Comparison of ENCODE assay signal across 9 mouse cellular contexts in the genomic region with DNA sequence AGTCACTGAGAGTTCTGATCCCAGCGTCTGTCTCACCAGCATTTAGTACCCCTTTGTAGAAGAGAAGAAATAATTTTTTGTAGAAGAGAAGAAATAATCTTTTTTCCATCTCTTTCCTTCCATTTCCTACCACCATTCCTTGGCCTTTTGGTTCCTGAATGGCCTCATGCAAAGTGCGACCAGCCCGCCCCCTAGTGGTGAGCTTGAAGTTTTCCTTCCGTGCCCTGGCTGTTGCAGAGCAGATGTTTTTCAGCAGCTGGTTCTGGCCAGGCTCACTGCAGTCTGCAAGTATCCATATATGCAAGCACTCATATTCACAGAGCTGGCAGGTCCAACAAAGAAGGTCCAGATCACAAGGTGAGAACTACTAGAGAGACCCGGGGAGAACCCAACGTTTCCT. TPM values are rescaled to one million over a fixed set of nuclear protein-coding genes. Genes with fewer than 3 reads are reported as not detected.
DNase-seq lines count a peak whose midpoint lies in the region; ATAC-seq and TF ChIP-seq lines count a peak whose summit lies in the region.
"Had no signal": no experiment of that assay in that cellular context is flagged by ENCODE, and none has a peak within 500 bp of the region (broad histone marks: within the 10 kb centered on the region; RNA-seq: fewer than 3 reads in every experiment).

No protein-coding gene starts in this region.

- 27% methylated on average over 6 of the region's 6 CpGs for WGBS in neural tube, embryonic 11.5 days

- no peaks in the 10 kb centered on the region for H3K9me3 ChIP-seq in neural tube, embryonic 11.5 days (ENCODE audit: control insufficient read depth, low read length)
- H3K9me3 ChIP-seq: stomach, embryonic 15.5 days had no signal

- peak; percentile 75 for TF ChIP-seq CTCF in embryonic fibroblast, embryonic 13.5 days (IDR thresholded peaks at IDR 0.05; ENCODE audit: borderline replicate concordance, insufficient read depth, low read length)

- H3K27me3 ChIP-seq in neural tube, embryonic 11.5 days (ENCODE audit: control insufficient read depth, insufficient read depth, low read length): no peaks in the 10 kb centered on the region
- H3K27me3 ChIP-seq: stomach, embryonic 15.5 days had no signal

- H3K27ac ChIP-seq in embryonic fibroblast, embryonic 13.5 days (ENCODE audit: insufficient read depth, low read length): no peak overlapping the region
- no peak overlapping the region for H3K27ac ChIP-seq in neural tube, embryonic 11.5 days (ENCODE audit: low read depth, low read length)
- H3K27ac ChIP-seq: stomach, embryonic 15.5 days had no signal

- peak; percentile 11 to 50 for DNase-seq in cerebellum, postnatal 25 days
- DNase-seq in right cerebral cortex, postnatal 14 days: peak; percentile 40
- DNase-seq in right cerebral cortex, postnatal 25 days: no peak
- peak; percentile 43 to 83 for DNase-seq in kidney, postnatal 36 days
- peak; percentile 53 for DNase-seq in neural tube, embryonic 11.5 days (ENCODE audit: low spot score)

- no peak overlapping the region for H3K4me2 ChIP-seq in neural tube, embryonic 11.5 days (ENCODE audit: low read depth)
- H3K4me2 ChIP-seq: stomach, embryonic 15.5 days had no signal

- no peak overlapping the region for H3K9ac ChIP-seq in neural tube, embryonic 11.5 days (ENCODE audit: low read length)
- H3K9ac ChIP-seq: stomach, embryonic 15.5 days had no signal

- no peak for ATAC-seq in cerebellum, adult (ENCODE audit: insufficient number of reproducible peaks, low FRiP score, low TSS enrichment)
- ATAC-seq in neural tube, embryonic 11.5 days (ENCODE audit: insufficient read depth, low FRiP score, low TSS enrichment): peak; percentile 60; the same call in 1 of the 2 replicates
- no peak for ATAC-seq in erythroid progenitor cell, adult 5-6 weeks (replicated peaks; ENCODE audit: low FRiP score, poor library complexity, severe bottlenecking)

- H3K36me3 ChIP-seq in neural tube, embryonic 11.5 days (ENCODE audit: control insufficient read depth, insufficient read depth, low read length): no peaks in the 10 kb centered on the region
- H3K36me3 ChIP-seq: stomach, embryonic 15.5 days had no signal

- no peaks in the 10 kb centered on the region for H3K4me1 ChIP-seq in embryonic fibroblast, embryonic 13.5 days (ENCODE audit: control insufficient read depth, insufficient read depth, low read length)
- H3K4me1 ChIP-seq in neural tube, embryonic 11.5 days (ENCODE audit: control insufficient read depth, insufficient read depth, low read length): no peaks in the 10 kb centered on the region
- H3K4me1 ChIP-seq: stomach, embryonic 15.5 days had no signal

- H3K4me3 ChIP-seq in embryonic fibroblast, embryonic 13.5 days (ENCODE audit: insufficient read depth, low read length): no peak overlapping the region
- H3K4me3 ChIP-seq in neural tube, embryonic 11.5 days (ENCODE audit: low read depth, low read length): no peak overlapping the region
- H3K4me3 ChIP-seq: stomach, embryonic 15.5 days had no signal

- no peak for TF ChIP-seq POLR2A in embryonic fibroblast, embryonic 13.5 days (IDR thresholded peaks at IDR 0.05; ENCODE audit: low read depth, low read length)

RNA-seq across cellular contexts. Expression of a gene that starts 9.6 kb away (rescaled TPM):
- polyA plus RNA-seq in embryonic fibroblast, embryonic 13.5 days (2011; ENCODE audit: insufficient read length, low read depth, missing spikeins): 24.5 and 44.0 TPM in 2 replicates
- 19.9 and 21.4 TPM in 2 replicates for polyA plus RNA-seq in neural tube, embryonic 11.5 days (2014; fragmentation: Nextera tagmentation; extraction: Ambion mirVana)
- not detected in 2 replicates for total RNA-seq in erythroid progenitor cell, adult 5-6 weeks (2015; ENCODE audit: low replicate concordance)
- not detected in 2 replicates for total RNA-seq in erythroid progenitor cell, adult 5-6 weeks (2017; ENCODE audit: low replicate concordance)
